Mouse (Mus musculus) olfactory bulb, adult 2 months (tissue): ENCODE results near the gene Trub2. TPM values are rescaled to one million over a fixed set of nuclear protein-coding genes. Genes with fewer than 3 reads are reported as not detected.
A peak's percentile ranks its signal among the peaks of the same experiment; 100 is the strongest.

ENCODE experiments used
- H3K27ac ChIP-seq: fragments of 200-500 bp; 2 replicates; pipeline ENCODE4 v1.5.1; 2012; ENCODE audit warnings: low read depth, low read length; ENCODE audit not compliant: insufficient read depth
- H3K4me1 ChIP-seq: fragments of 200-500 bp; 2 replicates; pipeline ENCODE4 v1.6.1; 2012; ENCODE audit warnings: low read length; ENCODE audit not compliant: control insufficient read depth, insufficient read depth
- H3K4me3 ChIP-seq: fragments of 200-500 bp; 2 replicates; pipeline ENCODE4 v1.5.1; 2012; ENCODE audit warnings: mild to moderate bottlenecking, low read depth, low read length, moderate library complexity; ENCODE audit not compliant: insufficient read depth
- CTCF ChIP-seq: fragments of 200-500 bp; IDR thresholded peaks from 2 replicates; pipeline ENCODE4 v1.5.1; 2012; ENCODE audit warnings: low read depth, mild to moderate bottlenecking, low read length, moderate library complexity; ENCODE audit not compliant: insufficient read depth
- POLR2A ChIP-seq: fragments of 200-500 bp; IDR thresholded peaks from 2 replicates; pipeline ENCODE4 v1.6.1; 2012; ENCODE audit warnings: mild to moderate bottlenecking, low read depth, low read length, moderate library complexity; ENCODE audit not compliant: insufficient read depth
- WGBS: fragments of 180-500 bp; shearing (Covaris S2); methylation state at CpG from one replicate; pipeline ENCODE4 v1.1.7; 2018; 5-methylcytosine and 5-hydroxymethylcytosine counted together
- polyA plus RNA-seq: library from polyadenylated mRNA; stranded (reverse); fragments of >200 nt; gene quantifications from 2 replicates; pipeline ENCODE4 v1.2.4, GENCODE M21; 2012; ENCODE audit warnings: low replicate concordance; ENCODE audit not compliant: missing spikeins, insufficient read depth, insufficient read length

The Trub2 gene
- polyA plus RNA-seq, 1 experiment, result not detected

DNA sequence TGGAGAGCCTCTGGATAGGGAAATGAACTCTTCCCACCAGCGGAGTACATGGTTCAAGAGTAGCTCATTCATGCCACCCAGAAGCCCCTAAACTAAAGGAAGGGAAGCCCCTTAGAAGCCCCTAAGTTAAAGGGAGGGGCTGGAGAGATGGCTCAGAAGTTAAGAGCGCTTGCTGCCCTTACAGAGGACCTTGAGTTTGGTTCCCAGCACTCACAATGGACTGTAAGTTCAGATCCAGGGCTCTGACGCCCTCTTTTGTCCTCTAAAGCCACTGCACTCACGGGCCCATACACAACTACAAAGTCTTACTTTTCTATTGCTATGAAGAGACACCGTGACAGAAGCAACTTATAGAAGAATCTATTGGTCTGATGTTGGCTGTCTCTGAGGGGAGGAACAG is 35.9 kb downstream of the Trub2 start:
- no peak for TF ChIP-seq POLR2A
- no peak for TF ChIP-seq CTCF
- 91% methylated on average over 5 of the region's 5 CpGs for WGBS
- no peak overlapping the region for H3K4me3 ChIP-seq
- no peak overlapping the region for H3K27ac ChIP-seq
- H3K4me1 ChIP-seq, result peaks cover under 1% of the 10 kb centered on the region

- Histone ChIP-seq H3K4me3 (no peak within 1 kb of the TSS), H3K4me1 (peaks cover 6% of the 10 kb centered on the region), H3K27ac (no peak within 1 kb of the TSS)
- WGBS, result 7% methylated on average over 28 of the region's 28 CpGs
- no peak for TF ChIP-seq CTCF
- no peak for TF ChIP-seq POLR2A
Measured at GRCm38 (mm10) chr2:29751497-29751896, 36.8 kb downstream of the Trub2 start, which contains the start of gene Gm13420. Gene Gm13420, minus strand, starts transcription at chr2:29751685.

DNA sequence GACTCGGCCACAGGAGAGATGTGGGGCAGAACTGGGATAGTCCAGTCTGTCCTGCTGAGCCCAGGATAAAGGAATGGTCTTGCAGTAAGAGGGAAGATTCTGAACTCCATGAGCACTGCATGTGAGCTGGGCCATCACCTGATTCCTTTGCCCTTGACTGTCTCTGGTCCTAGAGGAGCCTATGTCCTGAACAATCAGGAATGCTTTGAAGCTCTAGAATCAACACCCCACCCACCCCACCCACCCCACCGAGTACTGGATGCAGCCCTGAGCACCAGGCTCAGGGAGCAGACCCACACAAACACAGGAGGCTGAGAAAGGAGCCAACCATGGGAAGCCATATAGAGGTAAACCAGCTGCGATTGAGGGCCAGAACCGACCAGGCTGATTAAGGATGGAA is 39.8 kb downstream of the Trub2 start:
- H3K4me1 ChIP-seq, result peaks cover 6% of the 10 kb centered on the region
- no peak for TF ChIP-seq CTCF
- no peak for TF ChIP-seq POLR2A
- no peak overlapping the region for H3K4me3 ChIP-seq
- WGBS, result 71% methylated on average over 4 of the region's 4 CpGs
- H3K27ac ChIP-seq, result no peak overlapping the region

GRCm38 (mm10) chr2:29747852-29748251 is 40.5 kb downstream of the Trub2 start:
- Histone ChIP-seq H3K4me3 (no peak overlapping the region), H3K4me1 (peaks cover 6% of the 10 kb centered on the region), H3K27ac (no peak overlapping the region)
- TF ChIP-seq CTCF (no peak), POLR2A (no peak)
- WGBS, result 62% methylated on average over 5 of the region's 5 CpGs

GRCm38 (mm10) chr2:29747188-29747782 is 41.0 kb downstream of the Trub2 start:
- TF ChIP-seq CTCF (no peak), POLR2A (no peak)
- H3K27ac ChIP-seq, result no peak overlapping the region
- H3K4me1 ChIP-seq, result peaks cover 6% of the 10 kb centered on the region
- H3K4me3 ChIP-seq, result peak overlapping the region; percentile 35
- WGBS, result 1% methylated on average over 50 of the region's 50 CpGs

DNA sequence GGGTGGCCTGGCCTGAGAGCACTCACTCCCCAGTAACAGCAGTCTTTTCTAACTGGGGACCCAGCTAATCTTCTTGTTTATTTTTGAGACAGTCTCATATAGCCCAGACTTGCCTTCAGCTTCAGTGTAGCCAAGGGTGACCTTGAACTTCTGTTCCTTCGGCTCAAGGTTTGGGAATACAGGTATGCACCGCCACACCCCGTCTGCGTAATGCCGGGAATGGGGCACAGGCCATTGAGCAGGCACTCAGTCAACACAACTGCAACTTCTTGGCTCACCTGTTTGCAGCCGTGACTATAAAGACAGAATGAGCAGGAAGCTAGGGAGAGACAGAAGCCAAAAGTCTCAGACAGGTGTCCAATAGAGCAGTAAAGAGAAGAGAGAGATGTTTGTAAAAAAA is 44.0 kb downstream of the Trub2 start:
- Histone ChIP-seq H3K4me3 (no peak overlapping the region), H3K27ac (no peak overlapping the region), H3K4me1 (peaks cover 6% of the 10 kb centered on the region)
- TF ChIP-seq POLR2A, result no peak
- no peak for TF ChIP-seq CTCF
- WGBS, result 88% methylated on average over 6 of the region's 6 CpGs

- Histone ChIP-seq H3K4me1 (no peaks in the 10 kb centered on the region), H3K27ac (no peak overlapping the region), H3K4me3 (no peak overlapping the region)
- no peak for TF ChIP-seq CTCF
- 90% methylated on average over 6 of the region's 6 CpGs for WGBS
Measured at GRCm38 (mm10) chr2:29741207-29741606, 47.1 kb downstream of the Trub2 start.

DNA sequence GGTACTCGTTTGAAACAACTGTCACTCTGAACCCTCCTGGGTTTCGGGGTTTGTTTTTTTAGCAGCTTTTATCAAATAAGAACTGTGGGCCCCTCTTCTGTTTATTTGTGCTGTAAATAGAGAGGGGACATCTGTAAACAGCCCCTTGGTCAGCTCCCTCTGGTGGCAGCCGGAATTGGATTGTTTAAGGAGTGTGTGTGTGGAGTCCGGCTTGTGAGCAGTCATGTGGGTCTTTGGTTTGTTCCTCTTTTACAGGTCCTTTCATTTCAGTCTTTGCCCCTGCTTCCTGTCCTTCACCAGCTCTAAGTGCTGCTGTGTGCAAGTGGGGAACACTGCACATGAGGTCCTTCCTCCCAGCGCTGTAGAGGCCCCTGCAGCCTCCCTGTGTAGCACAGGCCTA is 48.9 kb downstream of the Trub2 start:
- WGBS, result 70% methylated on average over 5 of the region's 5 CpGs

GRCm38 (mm10) chr2:29738799-29739198 is 49.5 kb downstream of the Trub2 start:
- Histone ChIP-seq H3K4me3 (no peak overlapping the region), H3K27ac (no peak overlapping the region), H3K4me1 (no peaks in the 10 kb centered on the region)
- WGBS, result 72% methylated on average over 4 of the region's 4 CpGs
- TF ChIP-seq CTCF (no peak), POLR2A (no peak)

More for the DNA sequence above, 48.9 kb downstream of the Trub2 start:
- TF ChIP-seq POLR2A (no peak), CTCF (no peak)
- no peak overlapping the region for H3K27ac ChIP-seq
- H3K4me1 ChIP-seq, result no peaks in the 10 kb centered on the region
- no peak overlapping the region for H3K4me3 ChIP-seq
